Mouse (Mus musculus) ES-Bruce4 (cell line): ENCODE measurements around the gene Abcb10. TPM values are rescaled to one million over a fixed set of nuclear protein-coding genes. Genes with fewer than 3 reads are reported as not detected.

Source experiments
- H3K27ac ChIP-seq: 2 replicates; pipeline ENCODE4 v1.5.1; 2012; ENCODE audit warnings: low read length, inconsistent platforms; ENCODE audit not compliant: insufficient read depth
- H3K27me3 ChIP-seq: 2 replicates; pipeline ENCODE4 v1.6.1; 2012; ENCODE audit warnings: mild to moderate bottlenecking, low read length, inconsistent platforms; ENCODE audit not compliant: control insufficient read depth, poor library complexity, insufficient read depth, severe bottlenecking
- H3K36me3 ChIP-seq: 2 replicates; pipeline ENCODE4 v1.6.1; 2012; ENCODE audit warnings: inconsistent platforms, mild to moderate bottlenecking, low read length, moderate library complexity; ENCODE audit not compliant: control insufficient read depth, poor library complexity, insufficient read depth, severe bottlenecking
- H3K4me1 ChIP-seq: one replicate; pipeline ENCODE4 v1.8.1; 2011; ENCODE audit warnings: low read length; ENCODE audit not compliant: control insufficient read depth, insufficient read depth
- H3K4me3 ChIP-seq: 2 replicates; pipeline ENCODE4 v1.5.1; 2011; ENCODE audit warnings: low read depth, mild to moderate bottlenecking, low read length
- H3K9ac ChIP-seq: 2 replicates; pipeline ENCODE4 v1.6.1; 2012; ENCODE audit warnings: low read depth, mild to moderate bottlenecking, inconsistent platforms; ENCODE audit not compliant: poor library complexity, severe bottlenecking
- H3K9me3 ChIP-seq: replicated peaks from 2 replicates; pipeline ENCODE4 v1.6.1; 2012; ENCODE audit warnings: mild to moderate bottlenecking, low read length, inconsistent platforms; ENCODE audit not compliant: control insufficient read depth, poor library complexity, insufficient read depth, severe bottlenecking
- CTCF ChIP-seq: IDR thresholded peaks from one replicate; pipeline ENCODE4 v1.8.1; 2011; ENCODE audit warnings: low read depth, low read length
- EP300 ChIP-seq: IDR thresholded peaks from 2 replicates; pipeline ENCODE4 v1.6.1; 2011; ENCODE audit warnings: low read depth, low read length; ENCODE audit not compliant: insufficient read depth
- POLR2A ChIP-seq: IDR thresholded peaks from one replicate; pipeline ENCODE4 v1.8.1; 2011; ENCODE audit warnings: low read length; ENCODE audit not compliant: insufficient read depth
- polyA plus RNA-seq: library from polyadenylated mRNA; stranded (reverse); fragments of >200 nt; gene quantifications from 2 replicates; pipeline ENCODE4 v1.2.4, GENCODE M21; 2011; ENCODE audit warnings: low read depth; ENCODE audit not compliant: missing spikeins, insufficient read depth, insufficient read length

Gene Abcb10
- polyA plus RNA-seq, 1 experiment = 20.3 TPM

DNA sequence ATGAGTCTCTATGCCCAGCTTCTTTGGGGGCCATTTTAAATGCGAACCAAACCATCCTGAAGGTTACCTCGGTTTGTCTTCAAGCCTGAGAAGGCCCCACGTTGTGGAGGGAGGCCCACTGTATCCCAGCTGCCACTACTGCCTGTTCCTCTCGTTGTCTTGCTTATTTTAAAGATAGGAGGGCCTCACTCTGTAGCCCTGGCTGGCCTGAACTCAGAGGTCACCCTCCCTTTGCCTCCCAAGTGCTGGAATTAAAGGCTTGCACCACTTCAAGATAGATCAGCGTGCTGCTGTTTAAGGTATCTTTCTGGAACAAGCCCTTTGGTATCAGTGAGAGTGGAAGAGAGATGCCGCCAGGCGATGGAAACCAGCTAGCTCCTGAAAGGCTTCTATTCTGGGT is 6.2 kb upstream of the Abcb10 start:
- Histone ChIP-seq H3K4me1 (no peaks in the 10 kb centered on the region), H3K4me3 (no peak overlapping the region), H3K36me3 (peaks cover 4% of the 10 kb centered on the region; the same call in 1 of the 2 replicates), H3K27me3 (no peaks in the 10 kb centered on the region), H3K27ac (peak overlapping the region; percentile 5; the same call in 1 of the 2 replicates), H3K9ac (no peak overlapping the region), H3K9me3 (no peaks in the 10 kb centered on the region)
- TF ChIP-seq EP300 (no peak), POLR2A (no peak), CTCF (no peak)

DNA sequence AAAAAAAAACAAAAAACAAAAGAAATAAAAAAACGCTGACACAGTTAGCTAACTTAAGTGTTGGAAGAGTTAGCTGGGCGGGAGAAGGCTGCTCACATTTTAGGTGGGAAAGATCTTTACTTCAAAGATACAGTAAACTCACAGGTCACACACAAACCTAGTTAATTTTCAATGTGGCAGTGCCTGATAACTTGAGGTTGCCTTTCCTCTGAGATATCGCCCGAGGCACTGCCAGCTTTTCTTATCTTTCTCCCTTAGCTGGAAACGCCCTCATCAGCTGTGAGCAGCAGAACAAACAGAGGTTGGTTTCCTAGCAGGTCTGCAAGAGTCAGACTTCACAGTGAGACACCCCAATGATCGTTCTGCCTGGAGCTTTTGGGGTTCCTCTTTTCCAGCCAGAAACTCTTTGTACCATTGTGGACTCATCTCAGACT is 5.7 kb upstream of the Abcb10 start:
- H3K9me3 ChIP-seq = no peaks in the 10 kb centered on the region
- H3K27ac ChIP-seq = peak overlapping the region; percentile 5; the same call in 1 of the 2 replicates
- TF ChIP-seq CTCF (no peak), POLR2A (no peak), EP300 (no peak)
- no peak overlapping the region for H3K4me3 ChIP-seq
- no peaks in the 10 kb centered on the region for H3K27me3 ChIP-seq
- peaks cover 4% of the 10 kb centered on the region; the same call in 1 of the 2 replicates for H3K36me3 ChIP-seq
- H3K4me1 ChIP-seq = no peaks in the 10 kb centered on the region
- H3K9ac ChIP-seq = no peak overlapping the region

DNA sequence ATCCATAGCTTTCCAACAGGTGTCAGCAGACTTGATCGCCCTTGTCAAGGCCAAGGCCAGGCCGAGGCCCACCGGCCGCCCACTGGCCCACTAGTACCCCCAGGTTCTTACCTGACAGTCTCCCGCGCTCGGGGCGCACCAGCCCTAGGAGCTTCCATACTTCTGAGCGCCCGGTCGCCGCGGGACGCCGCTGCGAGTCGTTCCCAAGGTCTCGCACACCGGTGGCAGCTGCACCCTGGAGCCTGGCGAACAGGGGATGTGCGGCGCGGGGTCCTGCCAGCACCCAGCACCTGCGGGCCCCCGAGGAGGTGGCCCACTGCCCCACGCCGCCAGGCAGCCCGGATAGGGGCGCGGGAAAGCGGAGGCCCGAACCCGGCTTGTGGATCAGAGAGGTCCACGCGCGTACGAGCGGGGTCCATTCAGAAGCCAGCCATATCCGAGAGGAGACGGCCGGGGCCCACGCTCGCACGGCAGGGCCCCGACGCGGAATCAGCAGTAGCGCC is 580 bp downstream of the Abcb10 start:
- peak overlapping the region; percentile 63 for H3K4me3 ChIP-seq
- H3K4me1 ChIP-seq = no peaks in the 10 kb centered on the region
- no peaks in the 10 kb centered on the region for H3K9me3 ChIP-seq
- H3K9ac ChIP-seq = peak overlapping the region; percentile 82
- no peaks in the 10 kb centered on the region for H3K36me3 ChIP-seq
- TF ChIP-seq POLR2A (no peak), CTCF (no peak), EP300 (no peak)
- no peak overlapping the region for H3K27ac ChIP-seq
- H3K27me3 ChIP-seq = no peaks in the 10 kb centered on the region

DNA sequence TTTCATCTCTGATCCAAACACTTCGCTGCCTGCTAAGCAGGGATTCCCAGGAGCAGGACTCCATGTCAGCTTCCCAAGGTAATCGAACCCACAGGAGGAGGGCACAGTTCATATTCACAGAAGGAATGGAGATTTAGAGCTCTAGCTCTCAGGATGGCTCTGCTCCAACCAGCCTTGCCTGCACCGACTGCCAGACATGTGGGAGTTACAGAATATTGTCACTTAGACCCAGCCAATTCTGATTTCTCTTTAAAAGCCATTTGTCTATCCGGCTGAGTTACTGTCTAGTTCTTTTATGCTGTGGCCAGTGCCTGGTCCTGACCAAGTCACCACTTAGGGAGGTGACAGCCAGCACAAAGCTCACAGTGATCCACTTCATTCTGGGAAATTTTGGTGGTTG is 1.2 kb downstream of the Abcb10 start:
- Histone ChIP-seq H3K27ac (no peak overlapping the region), H3K9ac (no peak overlapping the region), H3K4me3 (no peak overlapping the region)

DNA sequence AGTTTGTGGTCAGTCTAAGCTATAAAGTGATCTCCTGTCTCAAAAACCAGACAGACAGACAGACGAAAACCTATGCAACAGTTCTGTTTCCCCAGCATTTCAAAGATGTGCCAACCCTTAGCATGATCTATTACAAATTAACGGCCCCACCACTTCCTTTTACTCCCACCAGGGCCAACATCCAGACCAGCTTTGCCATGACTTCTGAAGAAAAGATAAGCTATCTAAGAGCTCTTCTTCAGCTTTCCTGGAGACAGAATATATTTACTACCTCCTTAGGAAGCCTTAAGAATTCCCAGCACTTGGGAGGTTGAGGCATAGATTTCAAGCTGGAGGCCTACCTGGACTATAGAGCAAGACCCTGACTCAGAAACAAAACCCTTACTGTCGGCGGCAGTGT is 2.7 kb downstream of the Abcb10 start:
- Histone ChIP-seq H3K4me3 (no peak overlapping the region), H3K9me3 (no peaks in the 10 kb centered on the region), H3K36me3 (no peaks in the 10 kb centered on the region), H3K4me1 (no peaks in the 10 kb centered on the region), H3K27me3 (no peaks in the 10 kb centered on the region), H3K27ac (no peak overlapping the region), H3K9ac (no peak overlapping the region)
- TF ChIP-seq CTCF (no peak), EP300 (no peak), POLR2A (no peak)

More for the DNA sequence above, 1.2 kb downstream of the Abcb10 start:
- no peaks in the 10 kb centered on the region for H3K27me3 ChIP-seq
- no peaks in the 10 kb centered on the region for H3K4me1 ChIP-seq
- no peak for TF ChIP-seq EP300
- TF ChIP-seq CTCF = no peak
- no peak for TF ChIP-seq POLR2A
- H3K36me3 ChIP-seq = no peaks in the 10 kb centered on the region
- H3K9me3 ChIP-seq = no peaks in the 10 kb centered on the region

DNA sequence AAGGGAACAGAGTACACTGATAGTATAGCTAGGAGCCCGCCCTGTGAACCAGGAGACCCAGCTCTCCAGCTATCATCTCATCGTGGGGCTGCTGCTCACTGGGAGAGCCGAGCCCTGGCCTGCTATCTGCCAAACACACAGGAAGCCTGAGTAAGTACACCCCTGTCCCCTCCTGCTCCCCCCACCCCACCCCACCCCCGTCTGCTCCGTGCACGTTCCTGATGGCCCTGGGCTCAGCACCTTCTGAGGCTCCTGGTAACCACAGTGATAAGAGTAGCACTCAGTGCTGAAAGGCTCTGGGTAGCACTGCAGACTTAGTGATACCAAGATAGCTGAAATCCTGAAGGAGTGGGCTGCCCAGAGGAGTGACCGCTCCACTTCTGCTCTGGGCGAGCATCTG is 4.0 kb downstream of the Abcb10 start:
- Histone ChIP-seq H3K27ac (no peak overlapping the region), H3K36me3 (no peaks in the 10 kb centered on the region), H3K4me3 (no peak overlapping the region), H3K4me1 (no peaks in the 10 kb centered on the region), H3K9ac (no peak overlapping the region), H3K27me3 (no peaks in the 10 kb centered on the region), H3K9me3 (no peaks in the 10 kb centered on the region)
- TF ChIP-seq CTCF (no peak), POLR2A (no peak), EP300 (no peak)
